7 mouse cellular contexts compared by ENCODE assay signal in the genomic region with DNA sequence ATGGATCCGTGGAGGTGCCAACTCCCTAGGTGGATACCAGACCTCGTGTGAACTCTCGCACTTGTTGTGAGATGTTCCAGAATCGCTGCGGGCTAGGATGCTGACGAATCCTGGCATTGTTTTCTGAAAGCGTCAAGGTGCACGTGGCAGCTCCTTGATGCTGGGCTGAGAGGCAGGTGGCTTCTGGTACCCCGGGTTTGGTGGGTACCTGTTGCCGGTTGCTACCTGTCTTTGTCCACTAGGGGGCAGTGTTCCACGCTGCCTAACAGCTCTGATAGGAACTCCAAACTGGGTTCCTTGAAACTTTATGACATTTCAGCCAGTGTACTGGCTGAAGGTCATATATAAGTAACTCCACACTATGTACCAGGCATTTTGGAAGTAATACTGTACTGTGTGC. TPM values are rescaled to one million over a fixed set of nuclear protein-coding genes. Genes with fewer than 3 reads are reported as not detected.
DNase-seq lines count a peak whose midpoint lies in the region; ATAC-seq lines count a peak whose summit lies in the region.

No protein-coding gene starts in this region.

- no peak for ATAC-seq in neural tube, embryonic 15.5 days (ENCODE audit: low FRiP score)
- ATAC-seq in kidney, embryonic 14.5 days (ENCODE audit: low FRiP score, low TSS enrichment) = peak; percentile 29; the same call in 1 of the 2 replicates

- H3K27ac ChIP-seq in neural tube, embryonic 15.5 days (replicated peaks) = no peak overlapping the region
- no peak overlapping the region for H3K27ac ChIP-seq in kidney, embryonic 14.5 days (ENCODE audit: low read depth, low read length)

- H3K9me3 ChIP-seq in neural tube, embryonic 15.5 days (replicated peaks) = no peaks in the 10 kb centered on the region
- H3K9me3 ChIP-seq in kidney, embryonic 14.5 days (ENCODE audit: control insufficient read depth, low read length) = peaks cover 4% of the 10 kb centered on the region; the same call in 1 of the 2 replicates

- no peak overlapping the region for H3K4me3 ChIP-seq in neural tube, embryonic 15.5 days (replicated peaks)
- H3K4me3 ChIP-seq in kidney, embryonic 14.5 days (ENCODE audit: low read length) = no peak overlapping the region

- 0 out of 2 replicates have a peak, but pooled peaks cover 4% of the 10 kb centered on the region for H3K36me3 ChIP-seq in neural tube, embryonic 15.5 days
- H3K36me3 ChIP-seq in kidney, embryonic 14.5 days (ENCODE audit: control insufficient read depth, insufficient read depth, low read length) = peaks cover under 1% of the 10 kb centered on the region; the same call in 1 of the 2 replicates

- H3K4me1 ChIP-seq in neural tube, embryonic 15.5 days = no peaks in the 10 kb centered on the region
- H3K4me1 ChIP-seq in kidney, embryonic 14.5 days (ENCODE audit: control insufficient read depth, insufficient read depth, low read length) = no peaks in the 10 kb centered on the region

- H3K27me3 ChIP-seq in neural tube, embryonic 15.5 days (replicated peaks) = no peaks in the 10 kb centered on the region
- H3K27me3 ChIP-seq in kidney, embryonic 14.5 days (ENCODE audit: control insufficient read depth, insufficient read depth, low read length) = no peaks in the 10 kb centered on the region

- H3K4me2 ChIP-seq in neural tube, embryonic 15.5 days = no peak overlapping the region
- no peak overlapping the region for H3K4me2 ChIP-seq in kidney, embryonic 14.5 days (replicated peaks; ENCODE audit: low read depth, low read length)

- H3K9ac ChIP-seq in neural tube, embryonic 15.5 days (replicated peaks) = no peak overlapping the region
- H3K9ac ChIP-seq in kidney, embryonic 14.5 days (ENCODE audit: low read depth, low read length) = no peak overlapping the region

- 23% methylated on average over 11 of the region's 11 CpGs for WGBS in neural tube, embryonic 15.5 days
- 29% methylated on average over 11 of the region's 11 CpGs for WGBS in kidney, embryonic 14.5 days

- peak; percentile 63 for DNase-seq in neural tube, embryonic 10.5 days (ENCODE audit: extremely low spot score, low spot score)
- DNase-seq in adipocyte (ENCODE audit: low spot score) = peak; percentile 70
- DNase-seq in embryo, embryonic 10 days (ENCODE audit: low spot score) = peak; percentile 89
- peak; percentile 13 to 26 for DNase-seq in lung, adult 18-20 months
- peak; percentile 53 to 66 for DNase-seq in right cerebral cortex, postnatal 10 days (ENCODE audit: low spot score in 2 of 2)

RNA-seq across cellular contexts. Expression of a gene that starts 14.8 kb away (rescaled TPM):
- 8.8 and 11.8 TPM in 2 replicates for polyA plus RNA-seq in neural tube, embryonic 15.5 days (2015; fragmentation: Nextera tagmentation; extraction: Ambion mirVana)
- polyA plus RNA-seq in kidney, embryonic 14.5 days (2014; fragmentation: Nextera tagmentation; extraction: Ambion mirVana) = 3.7 and 4.1 TPM in 2 replicates

RNA-seq across cellular contexts. Expression of a gene that starts 14.8 kb away (rescaled TPM):
- polyA plus RNA-seq in neural tube, embryonic 15.5 days (2015; fragmentation: Nextera tagmentation; extraction: Ambion mirVana) = 30.9 and 38.2 TPM in 2 replicates
- 30.9 and 49.6 TPM in 2 replicates for polyA plus RNA-seq in kidney, embryonic 14.5 days (2014; fragmentation: Nextera tagmentation; extraction: Ambion mirVana)

RNA-seq across cellular contexts. Expression of a gene that starts 25.2 kb away (rescaled TPM):
- polyA plus RNA-seq in neural tube, embryonic 15.5 days (2015; fragmentation: Nextera tagmentation; extraction: Ambion mirVana) = 34.0 and 42.8 TPM in 2 replicates
- 113 and 125 TPM in 2 replicates for polyA plus RNA-seq in kidney, embryonic 14.5 days (2014; fragmentation: Nextera tagmentation; extraction: Ambion mirVana)

Comparison
In these comparisons a context has a peak if more than half of its experiments do, and no peak if none do; other contexts are left out.
1. DNase-seq: peak in every context shown above with its lines; median percentile 89 in embryo, embryonic 10 days; 70 in adipocyte; 63 in neural tube, embryonic 10.5 days; 60 in right cerebral cortex, postnatal 10 days; 20 in lung, adult 18-20 months.